Mouse (Mus musculus) cerebellum, adult 2 months (tissue): Measurements from ENCODE around the gene Hyal2.

Experiments used
- CTCF ChIP-seq: fragments of 200-500 bp; IDR thresholded peaks from 2 replicates; pipeline ENCODE4 v1.5.1; 2011; ENCODE audit warnings: low read depth, mild to moderate bottlenecking, control low read depth, low read length, moderate library complexity, borderline replicate concordance; ENCODE audit not compliant: insufficient read depth
- POLR2A ChIP-seq: fragments of 200-500 bp; IDR thresholded peaks from 2 replicates; pipeline ENCODE4 v1.6.1; 2011; ENCODE audit warnings: low read length, control low read depth, borderline replicate concordance; ENCODE audit not compliant: insufficient read depth

GRCm38 (mm10) chr9:107580501-107581317, 13.0 kb downstream of the Hyal2 start, which contains the start of gene Hyal3:
- TF ChIP-seq CTCF (no peak), POLR2A (peak; percentile 72; the same call in 1 of the 2 replicates)
